Mouse (Mus musculus) layer of hippocampus, postnatal 14 days (tissue): ENCODE data around the gene Tmem230. TPM values are rescaled to one million over a fixed set of nuclear protein-coding genes. Genes with fewer than 3 reads are reported as not detected.

Experiments used
- DNase-seq, 2 experiments: peaks; one replicate each; pipeline ENCODE4 v3.0.0; 2021 to 2022; ENCODE audit warnings: low spot score in 2 of 2, mixed read lengths in 1 of 2
- total RNA-seq, 2 experiments: library from RNA; stranded (reverse); gene quantifications; 2 replicates each; pipeline ENCODE4 v1.2.3; 2021

The Tmem230 gene
- total RNA-seq, 2 experiments from 2014 or later: 25.8 to 27.7 TPM

DNA sequence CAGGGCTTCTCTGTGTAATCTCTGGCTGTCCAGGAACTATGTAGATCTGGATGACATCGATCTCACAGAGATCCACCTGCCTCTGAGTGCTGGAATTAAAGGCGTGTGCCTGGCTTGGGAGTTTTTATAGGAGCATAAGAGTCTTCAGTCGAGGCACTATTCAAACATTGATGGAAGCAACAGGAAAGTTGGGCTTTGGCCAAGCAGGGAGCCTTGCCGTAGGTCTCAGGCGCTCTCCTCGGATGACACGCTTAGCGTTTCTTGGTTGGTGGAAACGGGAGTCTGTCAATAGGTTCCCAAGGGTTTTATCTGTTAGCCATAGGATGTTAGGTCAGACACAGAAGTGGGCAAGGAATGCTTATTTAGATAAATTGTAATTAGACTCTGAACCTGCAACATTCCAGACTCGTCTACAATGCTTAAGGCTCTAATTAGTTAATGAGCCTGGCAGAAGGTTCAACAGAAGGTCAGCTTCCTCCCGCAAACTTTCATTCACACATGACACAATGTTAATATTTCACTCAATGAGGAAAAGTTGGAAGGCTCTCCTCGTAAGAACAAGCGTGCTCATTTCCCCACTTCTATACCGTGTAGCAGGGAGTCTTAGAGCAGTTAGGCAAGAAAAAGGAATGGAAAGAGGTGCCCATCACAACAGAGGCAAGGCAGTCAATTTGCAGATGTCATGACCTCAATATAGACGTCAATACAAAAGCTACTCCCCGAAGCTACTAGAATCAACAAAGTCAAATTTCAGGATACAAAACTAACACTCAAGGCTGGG lies 13.4 kb downstream of the Tmem230 start:
- DNase-seq: no peak

- no peak for DNase-seq
Observed at GRCm38 (mm10) chr2:132232413-132232945, 15.1 kb downstream of the Tmem230 start.

DNA sequence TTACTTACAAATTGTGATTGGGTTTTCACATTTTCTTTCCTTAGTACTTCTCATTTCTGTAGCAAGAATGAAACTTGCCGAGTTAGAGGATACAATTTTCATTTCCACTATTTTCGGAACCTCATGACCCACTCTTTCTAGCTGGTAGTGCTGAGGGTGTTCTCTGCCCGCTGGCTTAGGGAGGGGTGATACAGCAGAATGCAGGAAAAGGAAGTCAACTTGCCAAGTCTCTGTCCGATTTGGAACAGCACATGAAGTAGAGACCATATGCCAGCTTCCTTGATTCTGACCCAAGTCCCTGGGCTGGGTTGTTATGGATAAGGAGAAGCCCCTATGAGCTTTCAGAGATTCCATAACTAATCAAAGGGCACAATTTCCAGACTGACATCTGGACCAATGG lies 23.2 kb downstream of the Tmem230 start:
- no peak for DNase-seq

GRCm38 (mm10) chr2:132221611-132222073 lies 26.0 kb downstream of the Tmem230 start:
- no peak for DNase-seq

- no peak for DNase-seq
Observed at GRCm38 (mm10) chr2:132211995-132212656, 35.5 kb downstream of the Tmem230 start.

GRCm38 (mm10) chr2:132210806-132211312 lies 36.7 kb downstream of the Tmem230 start:
- no peak for DNase-seq

GRCm38 (mm10) chr2:132208246-132208881 lies 39.2 kb downstream of the Tmem230 start:
- DNase-seq: no peak

DNA sequence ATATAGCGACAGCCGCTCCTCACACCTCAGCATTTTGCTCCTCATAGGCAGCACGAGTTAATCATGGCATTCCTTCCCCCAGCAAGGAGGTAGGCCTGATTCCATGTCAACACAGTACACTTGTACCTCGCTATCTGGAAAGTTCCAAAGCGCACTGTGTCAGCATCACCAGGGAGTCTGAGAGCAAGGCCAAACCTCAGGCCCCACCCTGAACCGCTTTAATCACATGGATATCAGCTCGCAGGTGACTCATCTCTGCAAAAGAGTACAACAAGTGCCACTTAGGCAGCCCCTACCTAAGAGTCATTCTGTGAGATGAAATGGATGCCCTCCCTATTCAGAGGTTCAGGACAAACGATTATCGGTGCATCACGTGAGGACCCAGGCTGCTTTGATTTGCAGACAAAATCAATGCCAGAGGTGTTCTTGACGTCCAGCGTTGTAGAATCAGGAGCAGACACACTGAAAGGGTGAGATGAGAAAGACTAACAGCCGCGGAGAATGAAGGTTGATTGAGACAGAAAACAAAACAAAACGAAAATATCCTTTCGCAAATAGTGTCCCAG lies 41.2 kb downstream of the Tmem230 start:
- DNase-seq: no peak

GRCm38 (mm10) chr2:132205549-132205948 lies 42.1 kb downstream of the Tmem230 start:
- no peak for DNase-seq

- no peak for DNase-seq
Observed at GRCm38 (mm10) chr2:132203773-132204172, 43.8 kb downstream of the Tmem230 start.

GRCm38 (mm10) chr2:132203186-132203585 lies 44.4 kb downstream of the Tmem230 start:
- DNase-seq: no peak

DNA sequence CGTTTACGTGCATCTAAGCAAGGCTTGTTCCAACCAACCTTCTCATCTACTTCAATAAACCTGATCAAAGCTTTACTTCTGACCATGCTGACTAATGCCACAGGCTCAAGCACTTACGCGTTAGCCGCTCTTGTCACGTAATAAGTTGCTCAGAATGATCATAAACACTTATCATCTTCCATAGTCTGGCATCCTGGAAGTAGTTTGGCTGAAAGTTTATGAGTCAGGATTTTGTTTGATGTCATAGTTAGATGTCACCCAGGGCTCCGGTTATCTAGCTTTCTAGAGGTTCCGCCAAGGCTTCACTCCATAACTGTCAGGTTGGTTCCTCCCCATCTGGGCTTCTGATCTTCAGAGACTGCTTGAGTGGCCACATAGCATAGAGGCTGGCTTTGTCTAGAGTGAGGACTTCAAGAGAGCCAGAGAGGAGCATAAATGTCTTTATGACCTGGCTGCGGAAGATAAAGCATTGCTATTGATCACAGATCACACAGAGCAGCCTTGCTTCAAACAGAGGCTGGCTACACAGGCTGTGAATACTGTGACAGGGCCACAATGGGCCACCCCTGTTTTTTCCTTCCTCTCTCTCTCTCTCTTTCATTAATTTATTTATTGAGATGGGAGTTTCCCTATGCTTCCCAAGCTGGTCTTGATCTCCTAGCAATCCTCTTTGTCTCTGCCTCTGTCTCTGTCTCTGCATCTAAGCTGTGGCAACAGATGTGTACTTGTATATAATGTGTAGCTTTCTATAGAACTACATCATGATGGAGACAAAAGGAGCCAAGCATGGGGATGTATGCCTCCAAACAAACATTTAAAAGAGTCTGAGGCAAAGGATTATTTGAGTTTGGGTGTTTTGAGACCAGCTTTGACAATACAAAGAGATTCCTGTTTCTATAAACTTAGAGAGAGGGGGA lies 49.3 kb downstream of the Tmem230 start:
- no peak for DNase-seq

DNA sequence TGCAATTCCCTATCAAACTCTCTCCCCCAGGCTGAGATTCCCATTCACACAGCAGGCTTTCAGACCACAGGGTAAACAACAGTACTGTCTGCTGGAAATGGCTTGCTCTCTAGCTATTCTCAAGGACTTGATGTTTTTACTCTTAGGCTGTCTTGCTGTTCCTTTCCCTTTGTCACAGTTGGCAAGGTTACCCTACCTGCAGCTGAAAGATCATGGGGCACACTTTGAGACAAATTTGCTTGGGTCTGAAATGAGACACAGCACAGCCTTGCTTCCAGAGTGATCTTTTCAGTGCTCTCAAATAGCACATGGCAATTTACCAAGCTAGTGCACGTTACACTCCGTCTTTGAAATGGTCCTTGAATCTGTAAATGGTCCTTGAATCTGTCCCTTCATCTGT lies 52.0 kb downstream of the Tmem230 start:
- no peak for DNase-seq

- peak in 1 of 2 experiments; percentile 16 for DNase-seq
Observed at GRCm38 (mm10) chr2:132190602-132191161, 56.9 kb downstream of the Tmem230 start.

Other genes with a start within 250 kb of the Tmem230 start
- 10 to 100 TPM; 33.3 to 35.6 TPM for gene Rassf2, start 217.5 kb downstream of the Tmem230 start, total RNA-seq
- 10 to 100 TPM; 88.9 to 94.1 TPM for gene Slc23a2, start 102.7 kb downstream of the Tmem230 start, total RNA-seq
- 10 to 100 TPM; 45.3 to 51.5 TPM for gene Pcna, start 5.5 kb upstream of the Tmem230 start, total RNA-seq
- 100 to 1,000 TPM; 194 to 204 TPM for gene Cds2, start 15.3 kb upstream of the Tmem230 start, total RNA-seq
- 1 to 10 TPM; 2.9 to 4.5 TPM for gene Prokr2, start 137.6 kb upstream of the Tmem230 start, total RNA-seq